Mouse (Mus musculus) hindbrain, postnatal 0 days (tissue): ENCODE measurements around the gene Sppl2b. TPM values are rescaled to one million over a fixed set of nuclear protein-coding genes. Genes with fewer than 3 reads are reported as not detected.

Experiments used
- ATAC-seq: fragments of 200-750 bp; cut with Nextera tagmentation; 2 replicates; pipeline ENCODE4 v1.8.0; 2017; ENCODE audit warnings: mild to moderate bottlenecking, moderate TSS enrichment, moderate library complexity
- DNase-seq: peaks from one replicate; pipeline ENCODE4 v3.0.0-alpha.2; 2015; ENCODE audit warnings: low spot score
- H3K27ac ChIP-seq: fragments of 300-500 bp; sonication (generic); 2 replicates; pipeline ENCODE4 v1.5.1; 2014; ENCODE audit warnings: mild to moderate bottlenecking
- H3K27me3 ChIP-seq: fragments of 300-500 bp; sonication (generic); 2 replicates; pipeline ENCODE4 v1.6.1; 2014; ENCODE audit warnings: low read length, mixed read lengths; ENCODE audit not compliant: insufficient read depth
- H3K36me3 ChIP-seq: fragments of 300-500 bp; sonication (generic); 2 replicates; pipeline ENCODE4 v1.6.1; 2014; ENCODE audit warnings: low read length, mixed read lengths; ENCODE audit not compliant: insufficient read depth
- H3K4me1 ChIP-seq: fragments of 300-500 bp; sonication (generic); 2 replicates; pipeline ENCODE4 v1.6.1; 2014; ENCODE audit warnings: antibody characterized with exemption, low read length, mixed read lengths; ENCODE audit not compliant: insufficient read depth
- H3K4me2 ChIP-seq: fragments of 300-500 bp; sonication (generic); 2 replicates; pipeline ENCODE4 v1.6.1; 2014; ENCODE audit warnings: low read depth, mild to moderate bottlenecking, low read length, moderate library complexity, mixed read lengths
- H3K4me3 ChIP-seq: fragments of 300-500 bp; sonication (generic); 2 replicates; pipeline ENCODE4 v1.5.1; 2014; ENCODE audit warnings: low read length
- H3K9ac ChIP-seq: fragments of 300-500 bp; sonication (generic); replicated peaks from 2 replicates; pipeline ENCODE4 v1.6.1; 2014; ENCODE audit warnings: mild to moderate bottlenecking, low read length, moderate library complexity, mixed read lengths
- H3K9me3 ChIP-seq: fragments of 300-500 bp; sonication (generic); 2 replicates; pipeline ENCODE4 v1.6.1; 2016; ENCODE audit warnings: low read length, mixed read lengths
- CTCF ChIP-seq: IDR thresholded peaks from 2 replicates; pipeline ENCODE4 v1.5.1; 2016; ENCODE audit warnings: antibody characterized with exemption, control low read depth, low read depth
- WGBS: fragments of 180-500 bp; shearing (Covaris S2); extraction: QIAGEN DNeasy Blood & Tissue Kit; methylation state at CpG from one replicate; pipeline ENCODE4 v1.1.7; 2014; 5-methylcytosine and 5-hydroxymethylcytosine counted together
- polyA plus RNA-seq: library from polyadenylated mRNA; unstranded; fragments of >200 nt; fragmentation: Nextera tagmentation; extraction: Ambion mirVana; gene quantifications from 2 replicates; pipeline ENCODE4 v1.2.1, GENCODE M21; 2015
- total RNA-seq: library from RNA; depleted of rRNA; stranded (reverse); fragments of >200 nt; gene quantifications from 2 replicates; pipeline ENCODE4 v1.2.3, GENCODE M21; 2014

Sppl2b gene
- total and polyA plus RNA-seq, 2 experiments from 2014 or later, result 76.2 to 161 TPM

- Histone ChIP-seq H3K9ac (no peak overlapping the region), H3K4me1 (0 out of 2 replicates have a peak, but pooled peaks cover 3% of the 10 kb centered on the region), H3K36me3 (no peaks in the 10 kb centered on the region), H3K9me3 (no peaks in the 10 kb centered on the region), H3K4me3 (no peak overlapping the region), H3K27ac (no peak overlapping the region), H3K4me2 (no peak overlapping the region), H3K27me3 (no peaks in the 10 kb centered on the region)
- DNase-seq, result no peak
- no peak for ATAC-seq
- WGBS, result 81% methylated on average over 6 of the region's 6 CpGs
- no peak for TF ChIP-seq CTCF
Observed at GRCm38 (mm10) chr10:80895697-80896096, 40.6 kb downstream of the Sppl2b start.

- 72% methylated on average over 24 of the region's 24 CpGs for WGBS
- Histone ChIP-seq H3K4me3 (no peak overlapping the region), H3K9me3 (no peaks in the 10 kb centered on the region), H3K9ac (no peak overlapping the region), H3K27ac (no peak overlapping the region), H3K27me3 (no peaks in the 10 kb centered on the region), H3K4me2 (no peak overlapping the region), H3K4me1 (0 out of 2 replicates have a peak, but pooled peaks cover 3% of the 10 kb centered on the region), H3K36me3 (no peaks in the 10 kb centered on the region)
- DNase-seq (no peak), ATAC-seq (no peak)
- no peak for TF ChIP-seq CTCF
Observed at GRCm38 (mm10) chr10:80896581-80897485, 41.8 kb downstream of the Sppl2b start.

- 32% methylated on average over 41 of the region's 41 CpGs for WGBS
- Histone ChIP-seq H3K36me3 (peaks cover 5% of the 10 kb centered on the region; the same call in 1 of the 2 replicates), H3K9ac (0 out of 2 replicates have a peak overlapping the region, but pooled peaks have one; percentile 19), H3K27ac (no peak overlapping the region), H3K9me3 (no peaks in the 10 kb centered on the region), H3K4me1 (0 out of 2 replicates have a peak, but pooled peaks cover 3% of the 10 kb centered on the region), H3K4me2 (no peak overlapping the region; the same call in 1 of the 2 replicates), H3K4me3 (no peak overlapping the region), H3K27me3 (no peaks in the 10 kb centered on the region)
- ATAC-seq, result no peak
- TF ChIP-seq CTCF, result 0 out of 2 replicates have a peak, but pooled peaks have one; percentile 6
- DNase-seq, result peak; percentile 48
Observed at GRCm38 (mm10) chr10:80897861-80898510, 42.9 kb downstream of the Sppl2b start.

GRCm38 (mm10) chr10:80899074-80899473 is 44.0 kb downstream of the Sppl2b start:
- ATAC-seq, result no peak
- 90% methylated on average over 8 of the region's 8 CpGs for WGBS
- Histone ChIP-seq H3K27me3 (no peaks in the 10 kb centered on the region), H3K36me3 (peaks cover 16% of the 10 kb centered on the region; the same call in 1 of the 2 replicates), H3K4me2 (peak overlapping the region; percentile 81; the same call in 1 of the 2 replicates), H3K4me3 (no peak overlapping the region), H3K9ac (no peak overlapping the region), H3K27ac (no peak overlapping the region), H3K9me3 (no peaks in the 10 kb centered on the region), H3K4me1 (0 out of 2 replicates have a peak, but pooled peaks cover 3% of the 10 kb centered on the region)
- no peak for DNase-seq
- no peak for TF ChIP-seq CTCF

- no peaks in the 10 kb centered on the region for H3K27me3 ChIP-seq
- WGBS, result 17% methylated on average over 25 of the region's 25 CpGs
Observed at GRCm38 (mm10) chr10:80899591-80900317, 44.7 kb downstream of the Sppl2b start.

More at GRCm38 (mm10) chr10:80899591-80900317, 44.7 kb downstream of the Sppl2b start:
- TF ChIP-seq CTCF, result no peak
- peak overlapping the region; percentile 81 for H3K4me2 ChIP-seq
- DNase-seq (peak; percentile 18), ATAC-seq (no peak)
- peak overlapping the region; percentile 78 for H3K9ac ChIP-seq
- peak overlapping the region; percentile 91 for H3K27ac ChIP-seq
- peaks cover 23% of the 10 kb centered on the region; the same call in 1 of the 2 replicates for H3K36me3 ChIP-seq
- H3K4me1 ChIP-seq, result 0 out of 2 replicates have a peak, but pooled peaks cover 3% of the 10 kb centered on the region
- peak overlapping the region; percentile 84 for H3K4me3 ChIP-seq
- H3K9me3 ChIP-seq, result no peaks in the 10 kb centered on the region
